Mouse (Mus musculus): ENCODE results near the gene Sfswap. TPM values are rescaled to one million over a fixed set of nuclear protein-coding genes. Genes with fewer than 3 reads are reported as not detected.

Sfswap gene
- total RNA-seq, 1 experiment = 69.5 TPM

- Histone ChIP-seq H3K4me3 (ENCODE audit: insufficient read depth in 1 of 2, low read depth in 1 of 2, low read length in 2 of 2, poor library complexity in 1 of 2, severe bottlenecking in 1 of 2) (no peak overlapping the region), H3K27ac (ENCODE audit: insufficient read depth, low read depth, low read length, poor library complexity, severe bottlenecking) (no peak overlapping the region), H3K9me3 (ENCODE audit: control insufficient read depth, insufficient read depth, low read depth, low read length) (no peaks in the 10 kb centered on the region), H3K4me1 (ENCODE audit: control insufficient read depth in 2 of 2, insufficient read depth in 2 of 2, low read length in 2 of 2, poor library complexity in 1 of 2) (peaks cover 0 to 1% of the 10 kb centered on the region in 2 experiments; a peak in 1 of 4 replicates), H3K36me3 (ENCODE audit: control insufficient read depth, insufficient read depth, low read length, poor library complexity, severe bottlenecking) (no peaks in the 10 kb centered on the region), H3K9ac (ENCODE audit: insufficient read depth, low read depth, low read length, poor library complexity, severe bottlenecking) (no peak overlapping the region)
- TF ChIP-seq ZC3H11A (IDR thresholded peaks at IDR 0.05; ENCODE audit: borderline replicate concordance, low read depth, low read length) (no peak), CHD2 (IDR thresholded peaks at IDR 0.05; ENCODE audit: low read depth, low read length) (no peak), MAFK (IDR thresholded peaks at IDR 0.05; ENCODE audit: insufficient read depth, low read depth, low read length) (no peak), HCFC1 (IDR thresholded peaks at IDR 0.05; ENCODE audit: borderline replicate concordance, insufficient read depth, low read length) (no peak), ZNF384 (IDR thresholded peaks at IDR 0.05; ENCODE audit: low read depth, low read length) (no peak)
- no peak for DNase-seq (ENCODE audit: low read depth, low spot score)
- in situ Hi-C loops (cut with MboI; ENCODE audit: low sequenced_read_pairs in 2 of 2, unreplicated experiment in 2 of 2) = no loop called here
These were observed 35.2 kb upstream of the Sfswap start for GRCm38 (mm10) chr5:129465788-129466187.

- no peak overlapping the region for H3K27ac ChIP-seq (ENCODE audit: insufficient read depth, low read depth, low read length, poor library complexity, severe bottlenecking)
- H3K4me1 ChIP-seq (ENCODE audit: control insufficient read depth in 2 of 2, insufficient read depth in 2 of 2, low read length in 2 of 2, poor library complexity in 1 of 2) = peaks cover 3 to 8% of the 10 kb centered on the region in 2 experiments; a peak in 1 of 4 replicates
- peak; percentile 31 for DNase-seq (ENCODE audit: low read depth, low spot score)
- in situ Hi-C loops (cut with MboI; ENCODE audit: low sequenced_read_pairs in 2 of 2, unreplicated experiment in 2 of 2) = no loop called here
- no peaks in the 10 kb centered on the region for H3K9me3 ChIP-seq (ENCODE audit: control insufficient read depth, insufficient read depth, low read depth, low read length)
- H3K36me3 ChIP-seq (ENCODE audit: control insufficient read depth, insufficient read depth, low read length, poor library complexity, severe bottlenecking) = no peaks in the 10 kb centered on the region
- no peak overlapping the region for H3K9ac ChIP-seq (ENCODE audit: insufficient read depth, low read depth, low read length, poor library complexity, severe bottlenecking)
- no peak overlapping the region for H3K4me3 ChIP-seq (ENCODE audit: insufficient read depth in 1 of 2, low read depth in 1 of 2, low read length in 2 of 2, poor library complexity in 1 of 2, severe bottlenecking in 1 of 2)
- TF ChIP-seq CHD2 (IDR thresholded peaks at IDR 0.05; ENCODE audit: low read depth, low read length) = no peak
- TF ChIP-seq HCFC1 (IDR thresholded peaks at IDR 0.05; ENCODE audit: borderline replicate concordance, insufficient read depth, low read length) = no peak
- TF ChIP-seq ZNF384 (IDR thresholded peaks at IDR 0.05; ENCODE audit: low read depth, low read length) = no peak
- TF ChIP-seq MAFK (IDR thresholded peaks at IDR 0.05; ENCODE audit: insufficient read depth, low read depth, low read length) = no peak
- TF ChIP-seq ZC3H11A (IDR thresholded peaks at IDR 0.05; ENCODE audit: borderline replicate concordance, low read depth, low read length) = no peak
These were observed 25.4 kb upstream of the Sfswap start for GRCm38 (mm10) chr5:129475532-129476045.

- DNase-seq (ENCODE audit: low read depth, low spot score) = no peak
- H3K4me1 ChIP-seq (ENCODE audit: control insufficient read depth in 2 of 2, insufficient read depth in 2 of 2, low read length in 2 of 2, poor library complexity in 1 of 2) = peaks cover 0 to 2% of the 10 kb centered on the region in 2 experiments; a peak in 1 of 4 replicates
- H3K27ac ChIP-seq (ENCODE audit: insufficient read depth, low read depth, low read length, poor library complexity, severe bottlenecking) = no peak overlapping the region
- TF ChIP-seq CHD2 (IDR thresholded peaks at IDR 0.05; ENCODE audit: low read depth, low read length) = no peak
- no peak for TF ChIP-seq HCFC1 (IDR thresholded peaks at IDR 0.05; ENCODE audit: borderline replicate concordance, insufficient read depth, low read length)
- TF ChIP-seq ZNF384 (IDR thresholded peaks at IDR 0.05; ENCODE audit: low read depth, low read length) = no peak
- no peak for TF ChIP-seq MAFK (IDR thresholded peaks at IDR 0.05; ENCODE audit: insufficient read depth, low read depth, low read length)
- no peak for TF ChIP-seq ZC3H11A (IDR thresholded peaks at IDR 0.05; ENCODE audit: borderline replicate concordance, low read depth, low read length)
- no peaks in the 10 kb centered on the region for H3K9me3 ChIP-seq (ENCODE audit: control insufficient read depth, insufficient read depth, low read depth, low read length)
- H3K36me3 ChIP-seq (ENCODE audit: control insufficient read depth, insufficient read depth, low read length, poor library complexity, severe bottlenecking) = no peaks in the 10 kb centered on the region
- no peak overlapping the region for H3K4me3 ChIP-seq (ENCODE audit: insufficient read depth in 1 of 2, low read depth in 1 of 2, low read length in 2 of 2, poor library complexity in 1 of 2, severe bottlenecking in 1 of 2)
- in situ Hi-C loops (cut with MboI; ENCODE audit: low sequenced_read_pairs in 2 of 2, unreplicated experiment in 2 of 2) = no loop called here
- H3K9ac ChIP-seq (ENCODE audit: insufficient read depth, low read depth, low read length, poor library complexity, severe bottlenecking) = no peak overlapping the region
These were observed 11.1 kb upstream of the Sfswap start for GRCm38 (mm10) chr5:129489879-129490278.

GRCm38 (mm10) chr5:129501671-129502070, 650 bp downstream of the Sfswap start:
- H3K9ac ChIP-seq (ENCODE audit: insufficient read depth, low read depth, low read length, poor library complexity, severe bottlenecking) = peak overlapping the region; percentile 99
- peak overlapping the region; percentile 91 to 99 for H3K4me3 ChIP-seq (ENCODE audit: insufficient read depth in 1 of 2, low read depth in 1 of 2, low read length in 2 of 2, poor library complexity in 1 of 2, severe bottlenecking in 1 of 2)
- TF ChIP-seq MAFK (IDR thresholded peaks at IDR 0.05; ENCODE audit: insufficient read depth, low read depth, low read length) = no peak
- no peak for TF ChIP-seq HCFC1 (IDR thresholded peaks at IDR 0.05; ENCODE audit: borderline replicate concordance, insufficient read depth, low read length)
- TF ChIP-seq ZNF384 (IDR thresholded peaks at IDR 0.05; ENCODE audit: low read depth, low read length) = no peak
- no peak for DNase-seq (ENCODE audit: low read depth, low spot score)
- in situ Hi-C loops (cut with MboI; ENCODE audit: low sequenced_read_pairs in 2 of 2, unreplicated experiment in 2 of 2) = no loop called here
- no peaks in the 10 kb centered on the region for H3K9me3 ChIP-seq (ENCODE audit: control insufficient read depth, insufficient read depth, low read depth, low read length)
- no peak overlapping the region for H3K27ac ChIP-seq (ENCODE audit: insufficient read depth, low read depth, low read length, poor library complexity, severe bottlenecking)
- H3K4me1 ChIP-seq (ENCODE audit: control insufficient read depth in 2 of 2, insufficient read depth in 2 of 2, low read length in 2 of 2, poor library complexity in 1 of 2) = peaks cover 3 to 4% of the 10 kb centered on the region in 2 experiments; a peak in 1 of 4 replicates
- peaks cover 18% of the 10 kb centered on the region for H3K36me3 ChIP-seq (ENCODE audit: control insufficient read depth, insufficient read depth, low read length, poor library complexity, severe bottlenecking)
